ENCODE assay signal across 8 mouse cellular contexts in genomic region chr4:152087211-152088081, GRCm38 (mm10). TPM values are rescaled to one million over a fixed set of nuclear protein-coding genes. Genes with fewer than 3 reads are reported as not detected.
DNase-seq lines count a peak whose midpoint lies in the region; ATAC-seq and TF ChIP-seq lines count a peak whose summit lies in the region.

No protein-coding gene starts in this region.

- peaks cover 3% of the 10 kb centered on the region; the same call in 1 of the 2 replicates for H3K27me3 ChIP-seq in heart, embryonic 11.5 days (ENCODE audit: control insufficient read depth, insufficient read depth, low read length)
- H3K27me3 ChIP-seq in MEL (ENCODE audit: control insufficient read depth in 1 of 2, insufficient read depth in 2 of 2, low read length in 2 of 2), result no peaks in the 10 kb centered on the region
- no peaks in the 10 kb centered on the region for H3K27me3 ChIP-seq in hindbrain, embryonic 11.5 days (ENCODE audit: control insufficient read depth, insufficient read depth, low read length)
- peaks cover 34% of the 10 kb centered on the region for H3K27me3 ChIP-seq in midbrain, embryonic 12.5 days

- peak in 1 of 2 experiments; percentile 55; a peak in 2 of 4 replicates for TF ChIP-seq EP300 in MEL (IDR thresholded peaks at IDR 0.05; ENCODE audit: low read depth in 1 of 2, low read length in 2 of 2)

- no peak for TF ChIP-seq CTCF in MEL (IDR thresholded peaks at IDR 0.05 in 2 of 3, conservative IDR thresholded peaks at IDR 0.05 in 1 of 3; ENCODE audit: control insufficient read depth in 1 of 3, insufficient read depth in 1 of 3, low read depth in 2 of 3, low read length in 3 of 3, poor library complexity in 1 of 3, severe bottlenecking in 1 of 3)

- no peaks in the 10 kb centered on the region for H3K36me3 ChIP-seq in heart, embryonic 11.5 days (ENCODE audit: control insufficient read depth, insufficient read depth, low read length)
- H3K36me3 ChIP-seq in MEL (ENCODE audit: control insufficient read depth in 1 of 2, insufficient read depth in 2 of 2, low read length in 2 of 2), result peaks cover 0 to 14% of the 10 kb centered on the region in 2 experiments; a peak in 2 of 4 replicates
- H3K36me3 ChIP-seq in hindbrain, embryonic 11.5 days (ENCODE audit: control insufficient read depth, insufficient read depth, low read length), result no peaks in the 10 kb centered on the region
- H3K36me3 ChIP-seq in midbrain, embryonic 12.5 days, result no peaks in the 10 kb centered on the region

- ATAC-seq in heart, embryonic 11.5 days (replicated peaks; ENCODE audit: insufficient number of reproducible peaks, low FRiP score, low TSS enrichment), result no peak
- ATAC-seq in hindbrain, embryonic 11.5 days (ENCODE audit: low FRiP score), result peak; percentile 20; the same call in 1 of the 2 replicates
- no peak for ATAC-seq in midbrain, embryonic 12.5 days (ENCODE audit: low FRiP score, low read depth)

- TF ChIP-seq POLR2A in MEL (IDR thresholded peaks at IDR 0.05; ENCODE audit: control insufficient read depth in 1 of 2, insufficient read depth in 1 of 2, low read depth in 1 of 2, low read length in 2 of 2, poor library complexity in 1 of 2), result no peak; a peak in 1 of 4 replicates

- H3K4me3 ChIP-seq in heart, embryonic 11.5 days (ENCODE audit: low read depth, low read length), result peak overlapping the region; percentile 85
- H3K4me3 ChIP-seq in MEL (ENCODE audit: control insufficient read depth in 1 of 2, insufficient read depth in 1 of 2, low read depth in 2 of 2, low read length in 2 of 2), result peak overlapping the region; percentile 90 to 94
- H3K4me3 ChIP-seq in hindbrain, embryonic 11.5 days (ENCODE audit: low read depth, low read length), result peak overlapping the region; percentile 68
- peak overlapping the region; percentile 76 for H3K4me3 ChIP-seq in midbrain, embryonic 12.5 days

- H3K4me1 ChIP-seq in heart, embryonic 11.5 days (ENCODE audit: control insufficient read depth, insufficient read depth, low read length), result peaks cover 14% of the 10 kb centered on the region
- peaks cover 6 to 24% of the 10 kb centered on the region in 2 experiments for H3K4me1 ChIP-seq in MEL (ENCODE audit: control insufficient read depth in 1 of 2, insufficient read depth in 2 of 2, low read length in 2 of 2)
- H3K4me1 ChIP-seq in hindbrain, embryonic 11.5 days (replicated peaks; ENCODE audit: control insufficient read depth, insufficient read depth, low read length), result peaks cover 12% of the 10 kb centered on the region; the same call in 1 of the 2 replicates
- H3K4me1 ChIP-seq in midbrain, embryonic 12.5 days, result peaks cover 19% of the 10 kb centered on the region

- H3K9ac ChIP-seq in heart, embryonic 11.5 days (ENCODE audit: low read depth, low read length), result peak overlapping the region; percentile 82
- H3K9ac ChIP-seq in MEL (ENCODE audit: control insufficient read depth, low read depth, low read length, poor library complexity, severe bottlenecking), result peak overlapping the region; percentile 95
- peak overlapping the region; percentile 89 for H3K9ac ChIP-seq in hindbrain, embryonic 11.5 days (ENCODE audit: low read depth, low read length)
- peak overlapping the region; percentile 80 for H3K9ac ChIP-seq in midbrain, embryonic 12.5 days (replicated peaks)

- peak overlapping the region; percentile 78 for H3K4me2 ChIP-seq in heart, embryonic 11.5 days
- H3K4me2 ChIP-seq in hindbrain, embryonic 11.5 days (replicated peaks; ENCODE audit: low read depth, low read length), result peak overlapping the region; percentile 91
- H3K4me2 ChIP-seq in midbrain, embryonic 12.5 days (replicated peaks), result peak overlapping the region; percentile 81

- intact Hi-C loops in left cerebral cortex, postnatal 10 days (cut with DNase I), result no loop called here

- H3K79me2 ChIP-seq in MEL (ENCODE audit: control insufficient read depth, insufficient read depth, low read length, poor library complexity), result peaks cover 7% of the 10 kb centered on the region

- WGBS in heart, embryonic 11.5 days (ENCODE audit: insufficient replicate concordance), result 5% methylated on average over 12 of the region's 12 CpGs
- WGBS in hindbrain, embryonic 11.5 days, result 5% methylated on average over 12 of the region's 12 CpGs
- 3% methylated on average over 12 of the region's 12 CpGs for WGBS in midbrain, embryonic 12.5 days

- no peak for TF ChIP-seq RAD21 in MEL (IDR thresholded peaks at IDR 0.05; ENCODE audit: low read depth, low read length)

- no peak for DNase-seq in heart, adult 9 months (ENCODE audit: low spot score in 2 of 2)
- peak; percentile 72 for DNase-seq in MEL (ENCODE audit: low read depth, low spot score)
- DNase-seq in hindbrain, embryonic 11.5 days (ENCODE audit: low spot score), result peak; percentile 40
- no peak for DNase-seq in left cerebral cortex, postnatal 10 days (ENCODE audit: extremely low spot score in 1 of 2, low spot score in 2 of 2)
- DNase-seq in yolk sac, embryonic 10.5 days (ENCODE audit: low spot score), result no peak
- DNase-seq in retina, embryonic 14.5 days (ENCODE audit: low spot score), result no peak

- H3K9me3 ChIP-seq in heart, embryonic 11.5 days (replicated peaks; ENCODE audit: control insufficient read depth, low read length), result no peaks in the 10 kb centered on the region
- no peaks in the 10 kb centered on the region for H3K9me3 ChIP-seq in MEL (replicated peaks; ENCODE audit: insufficient read depth, low read length)
- H3K9me3 ChIP-seq in hindbrain, embryonic 11.5 days (ENCODE audit: control insufficient read depth, low read length), result no peaks in the 10 kb centered on the region
- H3K9me3 ChIP-seq in midbrain, embryonic 12.5 days, result no peaks in the 10 kb centered on the region

- no peak overlapping the region for H3K27ac ChIP-seq in heart, embryonic 11.5 days (ENCODE audit: low read depth, low read length)
- H3K27ac ChIP-seq in MEL (ENCODE audit: control insufficient read depth, low read depth, low read length), result peak overlapping the region; percentile 32
- no peak overlapping the region for H3K27ac ChIP-seq in hindbrain, embryonic 11.5 days (ENCODE audit: low read depth, low read length)
- H3K27ac ChIP-seq in midbrain, embryonic 12.5 days (replicated peaks), result 0 out of 2 replicates have a peak overlapping the region, but pooled peaks have one; percentile 4

TF ChIP-seq in MEL, 35 proteins besides CTCF, POLR2A, EP300 and RAD21:
- no peak for TF ChIP-seq ZC3H11A (IDR thresholded peaks at IDR 0.05; ENCODE audit: low read depth, low read length)
- TF ChIP-seq UBTF (IDR thresholded peaks at IDR 0.05; ENCODE audit: borderline replicate concordance, insufficient read depth, low read depth, low read length), result no peak
- TF ChIP-seq JUND (IDR thresholded peaks at IDR 0.05; ENCODE audit: low read depth, low read length), result no peak
- no peak for TF ChIP-seq KAT2A (conservative IDR thresholded peaks at IDR 0.05; ENCODE audit: low read depth, low read length)
TF ChIP-seq in MEL: peak in this region for 0.

RNA-seq across cellular contexts. Expression of gene Plekhg5, which starts 15.1 kb away (rescaled TPM):
- 6.6 and 7.0 TPM in 2 replicates for polyA plus RNA-seq in heart, embryonic 11.5 days (2014; fragmentation: Nextera tagmentation; extraction: Ambion mirVana)
- 9.6 and 10.8 TPM in 2 replicates for total RNA-seq in MEL (2012; rRNA removed)
- polyA plus RNA-seq in MEL (2012; ENCODE audit: insufficient read depth in 1 of 2, insufficient read length in 2 of 2, low read depth in 1 of 2, low replicate concordance in 2 of 2, missing spikeins in 1 of 2), result 10 to 100 TPM in 1 of 2 experiments, not detected in 1; 19.6 TPM
- 4.0 and 4.6 TPM in 2 replicates for polyA plus RNA-seq in hindbrain, embryonic 11.5 days (2014; fragmentation: Nextera tagmentation; extraction: Ambion mirVana)
- polyA plus RNA-seq in midbrain, embryonic 12.5 days (2016; fragmentation: Nextera tagmentation; extraction: Ambion mirVana), result 9.4 and 9.9 TPM in 2 replicates
- 10 to 100 TPM; 43.3 to 46.9 TPM for total RNA-seq in left cerebral cortex, postnatal 10 days (2021)

RNA-seq across cellular contexts. Expression of gene Tnfrsf25, which starts 28.3 kb away (rescaled TPM):
- 0.27 and 0.58 TPM in 2 replicates for polyA plus RNA-seq in heart, embryonic 11.5 days (2014; fragmentation: Nextera tagmentation; extraction: Ambion mirVana)
- 0.49 and 1.1 TPM in 2 replicates for total RNA-seq in MEL (2012; rRNA removed)
- polyA plus RNA-seq in MEL (2012; ENCODE audit: insufficient read depth in 1 of 2, insufficient read length in 2 of 2, low read depth in 1 of 2, low replicate concordance in 2 of 2, missing spikeins in 1 of 2), result under 1 TPM in 1 of 2 experiments, not detected in 1; 0.97 TPM
- 0.18 and 0.28 TPM in 2 replicates for polyA plus RNA-seq in hindbrain, embryonic 11.5 days (2014; fragmentation: Nextera tagmentation; extraction: Ambion mirVana)
- 0.73 and 0.83 TPM in 2 replicates for polyA plus RNA-seq in midbrain, embryonic 12.5 days (2016; fragmentation: Nextera tagmentation; extraction: Ambion mirVana)
- total RNA-seq in left cerebral cortex, postnatal 10 days (2021), result 1 to 10 TPM; 3.9 to 4.7 TPM

RNA-seq across cellular contexts. Expression of gene Nol9, which starts 48.3 kb away (rescaled TPM):
- polyA plus RNA-seq in heart, embryonic 11.5 days (2014; fragmentation: Nextera tagmentation; extraction: Ambion mirVana), result 18.0 and 19.0 TPM in 2 replicates
- total RNA-seq in MEL (2012; rRNA removed), result 75.1 and 80.9 TPM in 2 replicates
- polyA plus RNA-seq in MEL (2012; ENCODE audit: insufficient read depth in 1 of 2, insufficient read length in 2 of 2, low read depth in 1 of 2, low replicate concordance in 2 of 2, missing spikeins in 1 of 2), result 100 to 1,000 TPM in 1 of 2 experiments, 10 to 100 TPM in 1; 80.3 to 114 TPM
- polyA plus RNA-seq in hindbrain, embryonic 11.5 days (2014; fragmentation: Nextera tagmentation; extraction: Ambion mirVana), result 23.2 and 25.6 TPM in 2 replicates
- polyA plus RNA-seq in midbrain, embryonic 12.5 days (2016; fragmentation: Nextera tagmentation; extraction: Ambion mirVana), result 35.4 and 36.9 TPM in 2 replicates
- total RNA-seq in left cerebral cortex, postnatal 10 days (2021), result 10 to 100 TPM; 25.3 to 27.7 TPM

RNA-seq across cellular contexts. Expression of gene Tas1r1, which starts 49.1 kb away (rescaled TPM):
- 0.14 and 0.16 TPM in 2 replicates for polyA plus RNA-seq in heart, embryonic 11.5 days (2014; fragmentation: Nextera tagmentation; extraction: Ambion mirVana)
- total RNA-seq in MEL (2012; rRNA removed), result 0.12 TPM in 1 of 2 replicates, not detected in the other
- under 1 TPM in 1 of 2 experiments, not detected in 1; 0.21 TPM for polyA plus RNA-seq in MEL (2012; ENCODE audit: insufficient read depth in 1 of 2, insufficient read length in 2 of 2, low read depth in 1 of 2, low replicate concordance in 2 of 2, missing spikeins in 1 of 2)
- polyA plus RNA-seq in hindbrain, embryonic 11.5 days (2014; fragmentation: Nextera tagmentation; extraction: Ambion mirVana), result 0.62 and 0.84 TPM in 2 replicates
- polyA plus RNA-seq in midbrain, embryonic 12.5 days (2016; fragmentation: Nextera tagmentation; extraction: Ambion mirVana), result 0.59 and 1.3 TPM in 2 replicates
- under 1 TPM; 0.43 to 0.54 TPM for total RNA-seq in left cerebral cortex, postnatal 10 days (2021)

RNA-seq across cellular contexts. Expression of gene Zbtb48, which starts 60.0 kb away (rescaled TPM):
- polyA plus RNA-seq in heart, embryonic 11.5 days (2014; fragmentation: Nextera tagmentation; extraction: Ambion mirVana), result 11.8 and 12.2 TPM in 2 replicates
- total RNA-seq in MEL (2012; rRNA removed), result 9.4 and 12.1 TPM in 2 replicates
- 10 to 100 TPM in 1 of 2 experiments, not detected in 1; 21.4 TPM for polyA plus RNA-seq in MEL (2012; ENCODE audit: insufficient read depth in 1 of 2, insufficient read length in 2 of 2, low read depth in 1 of 2, low replicate concordance in 2 of 2, missing spikeins in 1 of 2)
- 18.0 and 19.6 TPM in 2 replicates for polyA plus RNA-seq in hindbrain, embryonic 11.5 days (2014; fragmentation: Nextera tagmentation; extraction: Ambion mirVana)
- 20.8 and 23.4 TPM in 2 replicates for polyA plus RNA-seq in midbrain, embryonic 12.5 days (2016; fragmentation: Nextera tagmentation; extraction: Ambion mirVana)
- 10 to 100 TPM; 11.9 to 14.7 TPM for total RNA-seq in left cerebral cortex, postnatal 10 days (2021)

Comparison
In these comparisons a context has a peak if more than half of its experiments do, and no peak if none do; other contexts are left out.
1. H3K27ac ChIP-seq: peak in MEL (single experiment) and midbrain, embryonic 12.5 days (single experiment); none in heart, embryonic 11.5 days (single experiment) and hindbrain, embryonic 11.5 days (single experiment).
2. DNase-seq: peak in MEL (single experiment) and hindbrain, embryonic 11.5 days (single experiment); none in heart, adult 9 months (0 of 2), left cerebral cortex, postnatal 10 days (0 of 2), yolk sac, embryonic 10.5 days (single experiment) and retina, embryonic 14.5 days (single experiment).
3. Peak in every context shown above with its lines, with median percentiles within 50 percentile points of each other: H3K4me2 ChIP-seq, H3K4me3 ChIP-seq and H3K9ac ChIP-seq.